Mouse (Mus musculus) thymus, postnatal 0 days (tissue): Measurements from ENCODE around the gene Ankrd36. TPM values are rescaled to one million over a fixed set of nuclear protein-coding genes. Genes with fewer than 3 reads are reported as not detected.
A peak's percentile ranks its signal among the peaks of the same experiment; 100 is the strongest.

ENCODE experiments used
- DNase-seq: peaks from one replicate; pipeline ENCODE4 v3.0.0-alpha.2; 2015; ENCODE audit warnings: low spot score
- polyA plus RNA-seq: library from polyadenylated mRNA; unstranded; fragments of >200 nt; fragmentation: Nextera tagmentation; extraction: Ambion mirVana; gene quantifications from 2 replicates; pipeline ENCODE4 v1.2.1, GENCODE M21; 2015

Ankrd36 gene
- polyA plus RNA-seq, 1 experiment from 2014 or later: 0.05 TPM

- DNase-seq: peak; percentile 50
These were observed 80.8 kb downstream of the Ankrd36 start for GRCm38 (mm10) chr11:5650321-5650720.

GRCm38 (mm10) chr11:5682541-5682940 lies 113.1 kb downstream of the Ankrd36 start:
- DNase-seq: no peak

- DNase-seq: peak; percentile 20
These were observed 114.8 kb downstream of the Ankrd36 start for GRCm38 (mm10) chr11:5684283-5684682.

GRCm38 (mm10) chr11:5691775-5692174 lies 122.3 kb downstream of the Ankrd36 start:
- peak; percentile 16 for DNase-seq

- DNase-seq: no peak
These were observed 131.3 kb downstream of the Ankrd36 start for GRCm38 (mm10) chr11:5700808-5701207.

- DNase-seq: no peak
These were observed 131.8 kb downstream of the Ankrd36 start for GRCm38 (mm10) chr11:5701300-5701699.

GRCm38 (mm10) chr11:5701821-5702220 lies 132.3 kb downstream of the Ankrd36 start:
- DNase-seq: no peak

- DNase-seq: no peak
These were observed 132.9 kb downstream of the Ankrd36 start for GRCm38 (mm10) chr11:5702271-5702956.

- DNase-seq: no peak
These were observed 133.5 kb downstream of the Ankrd36 start for GRCm38 (mm10) chr11:5702957-5703332.

GRCm38 (mm10) chr11:5703341-5703740 lies 133.9 kb downstream of the Ankrd36 start:
- DNase-seq: no peak

- DNase-seq: no peak
These were observed 136.5 kb downstream of the Ankrd36 start for GRCm38 (mm10) chr11:5705972-5706371.

GRCm38 (mm10) chr11:5706874-5707529 lies 137.5 kb downstream of the Ankrd36 start:
- no peak for DNase-seq

- peak; percentile 90 for DNase-seq
These were observed 138.3 kb downstream of the Ankrd36 start for GRCm38 (mm10) chr11:5707530-5708353.

- DNase-seq: no peak
These were observed 145.7 kb downstream of the Ankrd36 start for GRCm38 (mm10) chr11:5715179-5715578.

- no peak for DNase-seq
These were observed 146.2 kb downstream of the Ankrd36 start, which contains the start of gene Mrps24 for GRCm38 (mm10) chr11:5715630-5716105. TSS of gene Mrps24 (minus strand) at chr11:5715680.

- DNase-seq: no peak
These were observed 146.8 kb downstream of the Ankrd36 start for GRCm38 (mm10) chr11:5716246-5716645.

- DNase-seq: no peak
These were observed 147.6 kb downstream of the Ankrd36 start for GRCm38 (mm10) chr11:5716938-5717705.

GRCm38 (mm10) chr11:5718611-5719354 lies 149.3 kb downstream of the Ankrd36 start:
- DNase-seq: no peak

- DNase-seq: no peak
These were observed 160.1 kb downstream of the Ankrd36 start for GRCm38 (mm10) chr11:5729582-5729981.

- DNase-seq: no peak
These were observed 162.9 kb downstream of the Ankrd36 start for GRCm38 (mm10) chr11:5732401-5732800.
